Mouse (Mus musculus): ENCODE measurements around the gene Calml4. TPM values are rescaled to one million over a fixed set of nuclear protein-coding genes. Genes with fewer than 3 reads are reported as not detected.

Gene Calml4
- total and polyA plus RNA-seq, 2 experiments from 2014 or later, result 1.7 to 20.5 TPM

DNA sequence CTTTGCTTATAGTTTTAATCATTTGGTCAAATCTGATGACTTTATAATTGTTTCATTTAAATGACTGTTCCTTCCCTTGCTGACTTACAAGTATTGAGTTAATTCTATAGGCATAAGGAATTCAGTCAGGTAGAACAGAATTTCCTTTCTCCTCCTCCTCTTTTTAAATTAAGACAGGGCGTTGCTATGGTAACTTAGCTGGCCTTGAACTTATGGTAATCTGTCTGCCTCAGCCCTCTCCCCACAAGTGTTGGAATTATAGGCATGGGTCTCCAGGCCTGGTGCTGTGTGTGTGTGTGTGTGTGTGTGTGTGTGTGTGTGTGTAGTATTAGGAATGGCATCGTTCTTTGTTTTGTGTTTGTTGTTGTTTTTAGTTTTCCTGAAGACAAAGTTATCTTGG lies 43.9 kb downstream of the Calml4 start:
- Histone ChIP-seq H3K9me3 (ENCODE audit: low read length) (no peaks in the 10 kb centered on the region), H3K4me3 (ENCODE audit: low read length) (no peak overlapping the region), H3K27ac (no peak overlapping the region), H3K4me1 (ENCODE audit: insufficient read depth, low read length) (no peaks in the 10 kb centered on the region), H3K9ac (replicated peaks; ENCODE audit: low read length) (no peak overlapping the region), H3K4me2 (ENCODE audit: low read depth, low read length) (no peak overlapping the region), H3K27me3 (ENCODE audit: insufficient read depth, low read length) (no peaks in the 10 kb centered on the region), H3K36me3 (ENCODE audit: insufficient read depth, low read length) (no peaks in the 10 kb centered on the region)
- DNase-seq (ENCODE audit: low spot score), result no peak
- ATAC-seq, result no peak
- WGBS, result 77% methylated on average over 2 of the region's 2 CpGs
- TF ChIP-seq CTCF (IDR thresholded peaks at IDR 0.05; ENCODE audit: low read depth), result no peak

DNA sequence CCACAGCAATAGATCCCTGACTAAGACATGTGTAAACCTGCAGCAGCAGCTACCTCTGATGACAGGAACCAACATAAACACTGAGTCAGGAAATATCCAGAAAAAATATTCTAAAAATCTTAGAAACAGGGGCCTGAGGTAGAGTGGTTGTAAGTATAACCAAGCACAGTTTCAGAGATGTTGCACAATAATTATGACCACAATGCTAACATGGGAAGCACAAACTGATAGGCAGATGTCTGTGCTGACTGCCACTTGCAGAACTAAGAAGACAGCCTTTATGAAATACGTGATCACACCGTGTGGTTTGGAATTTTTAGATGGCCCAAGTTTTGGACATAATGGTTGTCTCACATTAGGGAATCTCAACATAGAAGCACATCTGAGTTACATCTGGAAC lies 46.0 kb downstream of the Calml4 start:
- H3K27me3 ChIP-seq (ENCODE audit: insufficient read depth, low read length), result no peaks in the 10 kb centered on the region
- no peaks in the 10 kb centered on the region for H3K36me3 ChIP-seq (ENCODE audit: insufficient read depth, low read length)
- no peak for DNase-seq (ENCODE audit: low spot score)
- H3K9me3 ChIP-seq (ENCODE audit: low read length), result no peaks in the 10 kb centered on the region
- H3K4me3 ChIP-seq (ENCODE audit: low read length), result no peak overlapping the region
- H3K27ac ChIP-seq, result no peak overlapping the region
- 93% methylated on average over 2 of the region's 2 CpGs for WGBS
- H3K9ac ChIP-seq (replicated peaks; ENCODE audit: low read length), result no peak overlapping the region
- no peak for TF ChIP-seq CTCF (IDR thresholded peaks at IDR 0.05; ENCODE audit: low read depth)
- ATAC-seq, result no peak
- no peaks in the 10 kb centered on the region for H3K4me1 ChIP-seq (ENCODE audit: insufficient read depth, low read length)
- no peak overlapping the region for H3K4me2 ChIP-seq (ENCODE audit: low read depth, low read length)

- 90% methylated on average over 8 of the region's 8 CpGs for WGBS
- Histone ChIP-seq H3K4me1 (ENCODE audit: insufficient read depth, low read length) (no peaks in the 10 kb centered on the region), H3K9me3 (ENCODE audit: low read length) (no peaks in the 10 kb centered on the region), H3K9ac (replicated peaks; ENCODE audit: low read length) (no peak overlapping the region), H3K36me3 (ENCODE audit: insufficient read depth, low read length) (no peaks in the 10 kb centered on the region), H3K4me3 (ENCODE audit: low read length) (no peak overlapping the region), H3K4me2 (ENCODE audit: low read depth, low read length) (no peak overlapping the region), H3K27me3 (ENCODE audit: insufficient read depth, low read length) (no peaks in the 10 kb centered on the region), H3K27ac (no peak overlapping the region)
- TF ChIP-seq CTCF (IDR thresholded peaks at IDR 0.05; ENCODE audit: low read depth), result no peak
- ATAC-seq (no peak), DNase-seq (ENCODE audit: low spot score) (no peak)
Measured at GRCm38 (mm10) chr9:62905039-62905438, 47.2 kb downstream of the Calml4 start.

GRCm38 (mm10) chr9:62913390-62914069 lies 55.6 kb downstream of the Calml4 start:
- DNase-seq (ENCODE audit: low spot score) (no peak), ATAC-seq (no peak)
- Histone ChIP-seq H3K4me3 (ENCODE audit: low read length) (no peak overlapping the region), H3K27me3 (ENCODE audit: insufficient read depth, low read length) (no peaks in the 10 kb centered on the region), H3K27ac (no peak overlapping the region), H3K4me2 (ENCODE audit: low read depth, low read length) (no peak overlapping the region), H3K36me3 (ENCODE audit: insufficient read depth, low read length) (peaks cover 15% of the 10 kb centered on the region; the same call in 1 of the 2 replicates), H3K4me1 (ENCODE audit: insufficient read depth, low read length) (no peaks in the 10 kb centered on the region), H3K9me3 (ENCODE audit: low read length) (no peaks in the 10 kb centered on the region), H3K9ac (replicated peaks; ENCODE audit: low read length) (no peak overlapping the region)
- TF ChIP-seq CTCF (IDR thresholded peaks at IDR 0.05; ENCODE audit: low read depth), result no peak
- WGBS, result 84% methylated on average over 5 of the region's 5 CpGs

DNA sequence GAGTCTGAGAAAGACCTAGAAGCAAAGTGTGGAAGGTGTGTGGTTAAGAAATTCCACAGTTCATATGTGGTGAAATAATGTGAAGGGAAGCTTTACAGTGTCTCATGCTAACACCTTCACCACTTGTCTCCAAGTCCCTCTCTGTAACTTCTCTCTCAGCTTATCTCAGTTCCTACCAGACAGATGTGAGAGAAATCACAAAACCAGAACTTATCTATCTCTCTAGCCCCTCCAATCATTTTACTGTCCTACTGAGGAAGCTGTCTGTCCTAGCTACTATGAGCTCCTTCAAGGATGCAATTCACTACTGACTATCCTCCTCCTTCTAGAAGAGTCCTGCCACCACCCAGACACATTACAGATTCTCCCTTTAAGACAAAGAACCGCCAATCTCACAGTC lies 59.2 kb downstream of the Calml4 start:
- TF ChIP-seq CTCF (IDR thresholded peaks at IDR 0.05; ENCODE audit: low read depth), result no peak
- DNase-seq (ENCODE audit: low spot score) (no peak), ATAC-seq (no peak)
- Histone ChIP-seq H3K27me3 (ENCODE audit: insufficient read depth, low read length) (no peaks in the 10 kb centered on the region), H3K9ac (replicated peaks; ENCODE audit: low read length) (no peak overlapping the region), H3K4me1 (ENCODE audit: insufficient read depth, low read length) (no peaks in the 10 kb centered on the region), H3K9me3 (ENCODE audit: low read length) (no peaks in the 10 kb centered on the region), H3K4me2 (ENCODE audit: low read depth, low read length) (no peak overlapping the region), H3K27ac (no peak overlapping the region), H3K4me3 (ENCODE audit: low read length) (no peak overlapping the region), H3K36me3 (ENCODE audit: insufficient read depth, low read length) (peaks cover 15% of the 10 kb centered on the region; the same call in 1 of the 2 replicates)
- WGBS, result 89% methylated on average over 1 of the region's 1 CpGs

- Histone ChIP-seq H3K36me3 (ENCODE audit: insufficient read depth, low read length) (peaks cover 15% of the 10 kb centered on the region; the same call in 1 of the 2 replicates), H3K9ac (replicated peaks; ENCODE audit: low read length) (no peak overlapping the region), H3K4me2 (ENCODE audit: low read depth, low read length) (no peak overlapping the region), H3K27ac (no peak overlapping the region), H3K4me3 (ENCODE audit: low read length) (no peak overlapping the region), H3K27me3 (ENCODE audit: insufficient read depth, low read length) (no peaks in the 10 kb centered on the region), H3K4me1 (ENCODE audit: insufficient read depth, low read length) (no peaks in the 10 kb centered on the region), H3K9me3 (ENCODE audit: low read length) (no peaks in the 10 kb centered on the region)
- 86% methylated on average over 2 of the region's 2 CpGs for WGBS
- no peak for TF ChIP-seq CTCF (IDR thresholded peaks at IDR 0.05; ENCODE audit: low read depth)
- ATAC-seq, result no peak
- no peak for DNase-seq (ENCODE audit: low spot score)
Measured at GRCm38 (mm10) chr9:62920877-62921276, 63.0 kb downstream of the Calml4 start.

DNA sequence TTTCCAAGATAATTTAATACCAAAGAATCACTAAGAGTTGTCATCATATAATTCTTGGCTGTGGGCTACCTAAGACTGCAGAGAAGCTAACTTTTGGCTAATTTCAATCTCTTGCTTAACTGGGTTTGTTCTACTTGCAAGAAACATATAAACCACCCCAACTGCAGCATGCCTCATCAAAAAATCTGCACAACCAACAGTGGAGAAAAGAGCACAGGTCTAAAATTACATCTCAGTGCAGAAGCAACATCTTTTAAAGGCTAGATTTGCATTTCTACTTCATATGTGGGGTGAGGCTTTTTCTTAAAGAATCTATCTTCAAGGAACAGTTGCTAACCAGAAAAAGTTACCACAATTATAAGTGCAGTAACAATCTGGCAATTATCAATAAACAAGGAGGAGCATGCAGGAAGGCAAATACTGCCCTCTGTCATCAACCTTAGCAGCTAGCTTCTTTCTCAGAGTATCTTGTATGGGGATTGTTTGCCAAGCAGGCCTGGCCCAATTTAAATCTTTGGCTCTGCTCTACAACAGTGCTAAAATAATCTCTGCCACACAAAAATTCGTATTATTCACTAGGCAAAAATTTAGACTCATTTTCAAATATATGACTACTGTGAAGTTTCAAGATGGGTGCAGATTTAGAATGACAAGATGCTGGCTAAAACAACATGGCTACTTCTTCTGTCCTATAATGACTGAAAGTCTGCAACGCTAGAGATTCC lies 67.2 kb downstream of the Calml4 start:
- Histone ChIP-seq H3K4me1 (ENCODE audit: insufficient read depth, low read length) (no peaks in the 10 kb centered on the region), H3K9ac (replicated peaks; ENCODE audit: low read length) (no peak overlapping the region), H3K36me3 (ENCODE audit: insufficient read depth, low read length) (no peaks in the 10 kb centered on the region), H3K4me3 (ENCODE audit: low read length) (no peak overlapping the region), H3K4me2 (ENCODE audit: low read depth, low read length) (no peak overlapping the region), H3K9me3 (ENCODE audit: low read length) (no peaks in the 10 kb centered on the region), H3K27me3 (ENCODE audit: insufficient read depth, low read length) (no peaks in the 10 kb centered on the region), H3K27ac (no peak overlapping the region)
- 84% methylated on average over 2 of the region's 2 CpGs for WGBS
- no peak for TF ChIP-seq CTCF (IDR thresholded peaks at IDR 0.05; ENCODE audit: low read depth)
- no peak for ATAC-seq
- DNase-seq (ENCODE audit: low spot score), result no peak

Other genes starting within 250 kb of the Calml4 start
- gene Itga11, start 180.3 kb upstream of the Calml4 start, total RNA-seq (2014; rRNA removed), result 1.7 and 2.1 TPM in 2 replicates
- 0.47 and 0.50 TPM in 2 replicates for gene Itga11, start 180.3 kb upstream of the Calml4 start, polyA plus RNA-seq (2015; fragmentation: Nextera tagmentation; extraction: Ambion mirVana)
- 163 and 171 TPM in 2 replicates for gene Fem1b, start 46.1 kb upstream of the Calml4 start, total RNA-seq (2014; rRNA removed)
- 29.1 and 33.2 TPM in 2 replicates for gene Fem1b, start 46.1 kb upstream of the Calml4 start, polyA plus RNA-seq (2015; fragmentation: Nextera tagmentation; extraction: Ambion mirVana)
- gene Cln6, start 19.3 kb upstream of the Calml4 start, total RNA-seq (2014; rRNA removed), result 31.7 and 41.6 TPM in 2 replicates
- 9.5 and 10.4 TPM in 2 replicates for gene Cln6, start 19.3 kb upstream of the Calml4 start, polyA plus RNA-seq (2015; fragmentation: Nextera tagmentation; extraction: Ambion mirVana)
- gene Pias1, start 129.8 kb downstream of the Calml4 start, total RNA-seq (2014; rRNA removed), result 30.5 and 37.2 TPM in 2 replicates
- 48.7 and 51.4 TPM in 2 replicates for gene Pias1, start 129.8 kb downstream of the Calml4 start, polyA plus RNA-seq (2015; fragmentation: Nextera tagmentation; extraction: Ambion mirVana)